Mouse (Mus musculus) cerebellum, adult 2 months (tissue): ENCODE results near the gene Trim24.

Experiments used
- CTCF ChIP-seq: fragments of 200-500 bp; IDR thresholded peaks from 2 replicates; pipeline ENCODE4 v1.5.1; 2011; ENCODE audit warnings: low read depth, mild to moderate bottlenecking, control low read depth, low read length, moderate library complexity, borderline replicate concordance; ENCODE audit not compliant: insufficient read depth
- POLR2A ChIP-seq: fragments of 200-500 bp; IDR thresholded peaks from 2 replicates; pipeline ENCODE4 v1.6.1; 2011; ENCODE audit warnings: low read length, control low read depth, borderline replicate concordance; ENCODE audit not compliant: insufficient read depth

- TF ChIP-seq POLR2A, result no peak
- no peak for TF ChIP-seq CTCF
These were observed 23.0 kb downstream of the Trim24 start for GRCm38 (mm10) chr6:37893586-37893985.
